Mouse (Mus musculus): ENCODE data around the gene Idua. TPM values are rescaled to one million over a fixed set of nuclear protein-coding genes. Genes with fewer than 3 reads are reported as not detected.

Idua gene
- total RNA-seq, 2 experiments from 2014 or later, result 16.8 to 17.1 TPM

- H3K27ac ChIP-seq, result peak overlapping the region; percentile 69; the same call in 1 of the 2 replicates
- DNase-seq (ENCODE audit: low spot score in 2 of 2), result no peak
- TF ChIP-seq CTCF (conservative IDR thresholded peaks at IDR 0.05), result no peak
- no peak overlapping the region for H3K4me3 ChIP-seq
These were observed 13.8 kb upstream of the Idua start for GRCm38 (mm10) chr5:108646343-108646660.

- TF ChIP-seq CTCF (conservative IDR thresholded peaks at IDR 0.05), result no peak
- no peak overlapping the region for H3K4me3 ChIP-seq
- peak in 1 of 2 experiments; percentile 5 for DNase-seq (ENCODE audit: low spot score in 2 of 2)
- no peak overlapping the region for H3K27ac ChIP-seq
These were observed 12.8 kb upstream of the Idua start for GRCm38 (mm10) chr5:108647311-108647710.

- Histone ChIP-seq H3K4me3 (no peak overlapping the region), H3K27ac (no peak overlapping the region)
- no peak for DNase-seq (ENCODE audit: low spot score in 2 of 2)
- TF ChIP-seq CTCF (conservative IDR thresholded peaks at IDR 0.05), result no peak
These were observed 12.2 kb upstream of the Idua start for GRCm38 (mm10) chr5:108647820-108648465.

GRCm38 (mm10) chr5:108648937-108649576 lies 11.1 kb upstream of the Idua start:
- DNase-seq (ENCODE audit: low spot score in 2 of 2), result peak in 1 of 2 experiments; percentile 8
- Histone ChIP-seq H3K27ac (no peak overlapping the region), H3K4me3 (no peak overlapping the region)
- TF ChIP-seq CTCF (conservative IDR thresholded peaks at IDR 0.05), result no peak

- peak in 1 of 2 experiments; percentile 4 for DNase-seq (ENCODE audit: low spot score in 2 of 2)
- no peak overlapping the region for H3K27ac ChIP-seq
- no peak for TF ChIP-seq CTCF (conservative IDR thresholded peaks at IDR 0.05)
- no peak overlapping the region for H3K4me3 ChIP-seq
These were observed 9.8 kb upstream of the Idua start for GRCm38 (mm10) chr5:108650341-108650740.

GRCm38 (mm10) chr5:108651136-108651720 lies 8.9 kb upstream of the Idua start:
- Histone ChIP-seq H3K4me3 (no peak overlapping the region), H3K27ac (no peak overlapping the region)
- DNase-seq (ENCODE audit: low spot score in 2 of 2), result peak in 1 of 2 experiments; percentile 7
- TF ChIP-seq CTCF (conservative IDR thresholded peaks at IDR 0.05), result no peak

GRCm38 (mm10) chr5:108651823-108652222 lies 8.3 kb upstream of the Idua start:
- TF ChIP-seq CTCF (conservative IDR thresholded peaks at IDR 0.05), result peak; percentile 82
- H3K27ac ChIP-seq, result no peak overlapping the region
- no peak overlapping the region for H3K4me3 ChIP-seq
- DNase-seq (ENCODE audit: low spot score in 2 of 2), result peak; percentile 46 to 60

GRCm38 (mm10) chr5:108653341-108653740 lies 6.8 kb upstream of the Idua start:
- peak in 1 of 2 experiments; percentile 5 for DNase-seq (ENCODE audit: low spot score in 2 of 2)
- no peak for TF ChIP-seq CTCF (conservative IDR thresholded peaks at IDR 0.05)
- Histone ChIP-seq H3K4me3 (no peak overlapping the region), H3K27ac (no peak overlapping the region)

GRCm38 (mm10) chr5:108654444-108654990 lies 5.6 kb upstream of the Idua start:
- no peak overlapping the region for H3K27ac ChIP-seq
- H3K4me3 ChIP-seq, result no peak overlapping the region
- DNase-seq (ENCODE audit: low spot score in 2 of 2), result peak in 1 of 2 experiments; percentile 8
- no peak for TF ChIP-seq CTCF (conservative IDR thresholded peaks at IDR 0.05)

GRCm38 (mm10) chr5:108655381-108655780 lies 4.8 kb upstream of the Idua start:
- H3K27ac ChIP-seq, result no peak overlapping the region
- no peak for TF ChIP-seq CTCF (conservative IDR thresholded peaks at IDR 0.05)
- DNase-seq (ENCODE audit: low spot score in 2 of 2), result peak in 1 of 2 experiments; percentile 4
- no peak overlapping the region for H3K4me3 ChIP-seq

- TF ChIP-seq CTCF (conservative IDR thresholded peaks at IDR 0.05), result no peak
- peak in 1 of 2 experiments; percentile 5 for DNase-seq (ENCODE audit: low spot score in 2 of 2)
- H3K27ac ChIP-seq, result no peak overlapping the region
- no peak overlapping the region for H3K4me3 ChIP-seq
These were observed 4.1 kb upstream of the Idua start for GRCm38 (mm10) chr5:108655891-108656650.

- DNase-seq (ENCODE audit: low spot score in 2 of 2), result no peak
- no peak overlapping the region for H3K27ac ChIP-seq
- TF ChIP-seq CTCF (conservative IDR thresholded peaks at IDR 0.05), result no peak
- no peak overlapping the region for H3K4me3 ChIP-seq
These were observed 2.7 kb upstream of the Idua start for GRCm38 (mm10) chr5:108657406-108657805.

- no peak for DNase-seq (ENCODE audit: low spot score in 2 of 2)
- no peak for TF ChIP-seq CTCF (conservative IDR thresholded peaks at IDR 0.05)
- no peak overlapping the region for H3K4me3 ChIP-seq
These were observed 1.5 kb upstream of the Idua start for GRCm38 (mm10) chr5:108658611-108659010.

More at GRCm38 (mm10) chr5:108658611-108659010, 1.5 kb upstream of the Idua start:
- no peak overlapping the region for H3K27ac ChIP-seq

Measured in layer of hippocampus, adult 2 months (tissue).